Mouse (Mus musculus) forebrain, embryonic 15.5 days (tissue): Measurements from ENCODE around the gene Gm43191. TPM values are rescaled to one million over a fixed set of nuclear protein-coding genes. Genes with fewer than 3 reads are reported as not detected.

Source experiments
- ATAC-seq: fragments of 200-750 bp; cut with Nextera tagmentation; replicated peaks from 2 replicates; pipeline ENCODE4 v1.8.0; 2017; ENCODE audit warnings: mild to moderate bottlenecking, moderate TSS enrichment, moderate library complexity
- H3K27ac ChIP-seq: fragments of 300-500 bp; sonication (generic); replicated peaks from 2 replicates; pipeline ENCODE4 v1.5.1; 2015; ENCODE audit warnings: mild to moderate bottlenecking, inconsistent platforms
- H3K27me3 ChIP-seq: fragments of 300-500 bp; sonication (generic); 2 replicates; pipeline ENCODE4 v1.6.1; 2015; ENCODE audit warnings: inconsistent platforms
- H3K36me3 ChIP-seq: fragments of 300-500 bp; sonication (generic); 2 replicates; pipeline ENCODE4 v1.6.1; 2015; ENCODE audit warnings: mild to moderate bottlenecking, inconsistent platforms
- H3K4me1 ChIP-seq: fragments of 300-500 bp; sonication (generic); 2 replicates; pipeline ENCODE4 v1.6.1; 2015; ENCODE audit warnings: inconsistent platforms
- H3K4me2 ChIP-seq: fragments of 300-500 bp; sonication (generic); replicated peaks from 2 replicates; pipeline ENCODE4 v1.6.1; 2015; ENCODE audit warnings: mild to moderate bottlenecking, inconsistent platforms
- H3K4me3 ChIP-seq: fragments of 300-500 bp; sonication (generic); 2 replicates; pipeline ENCODE4 v1.5.1; 2015; ENCODE audit warnings: mild to moderate bottlenecking, inconsistent platforms
- H3K9ac ChIP-seq: fragments of 300-500 bp; sonication (generic); replicated peaks from 2 replicates; pipeline ENCODE4 v1.6.1; 2015; ENCODE audit warnings: mild to moderate bottlenecking, inconsistent platforms
- H3K9me3 ChIP-seq: fragments of 300-500 bp; sonication (generic); 2 replicates; pipeline ENCODE4 v1.6.1; 2016; ENCODE audit warnings: inconsistent platforms
- WGBS: fragments of 180-500 bp; shearing (Covaris S2); methylation state at CpG from one replicate; pipeline ENCODE4 v1.1.7; 2015; ENCODE audit warnings: mixed read lengths; 5-methylcytosine and 5-hydroxymethylcytosine counted together
- polyA plus RNA-seq: library from polyadenylated mRNA; unstranded; fragments of >200 nt; fragmentation: Nextera tagmentation; extraction: Ambion mirVana; gene quantifications from 2 replicates; pipeline ENCODE4 v1.2.1, GENCODE M21; 2015

The Gm43191 gene
- polyA plus RNA-seq, 1 experiment from 2014 or later = 0.32 TPM

DNA sequence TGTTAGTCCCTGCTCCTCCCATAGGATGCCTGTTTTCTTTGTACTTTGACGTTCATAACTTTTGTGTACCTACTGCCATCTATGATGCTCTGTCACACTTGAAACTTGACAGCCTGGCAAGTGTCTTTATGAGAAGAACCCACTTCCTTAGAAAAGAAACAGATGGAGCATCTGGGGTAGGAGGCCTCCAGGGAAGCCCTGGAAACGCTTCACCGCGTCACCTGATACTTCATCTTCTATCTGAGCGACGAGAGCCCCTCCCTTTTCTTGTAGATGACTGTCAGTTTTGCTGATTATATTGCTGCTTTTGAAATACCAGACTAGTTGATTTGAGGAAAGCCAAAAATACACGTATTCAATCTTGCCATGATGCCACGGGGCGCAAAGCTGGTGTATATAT is 76.5 kb downstream of the Gm43191 start:
- no peak overlapping the region for H3K4me2 ChIP-seq
- 75% methylated on average over 9 of the region's 9 CpGs for WGBS
- H3K27me3 ChIP-seq = no peaks in the 10 kb centered on the region
- no peaks in the 10 kb centered on the region for H3K4me1 ChIP-seq
- no peak for ATAC-seq
- no peak overlapping the region for H3K4me3 ChIP-seq
- no peak overlapping the region for H3K9ac ChIP-seq
- peaks cover 6% of the 10 kb centered on the region; the same call in 1 of the 2 replicates for H3K36me3 ChIP-seq
- no peak overlapping the region for H3K27ac ChIP-seq
- H3K9me3 ChIP-seq = no peaks in the 10 kb centered on the region

DNA sequence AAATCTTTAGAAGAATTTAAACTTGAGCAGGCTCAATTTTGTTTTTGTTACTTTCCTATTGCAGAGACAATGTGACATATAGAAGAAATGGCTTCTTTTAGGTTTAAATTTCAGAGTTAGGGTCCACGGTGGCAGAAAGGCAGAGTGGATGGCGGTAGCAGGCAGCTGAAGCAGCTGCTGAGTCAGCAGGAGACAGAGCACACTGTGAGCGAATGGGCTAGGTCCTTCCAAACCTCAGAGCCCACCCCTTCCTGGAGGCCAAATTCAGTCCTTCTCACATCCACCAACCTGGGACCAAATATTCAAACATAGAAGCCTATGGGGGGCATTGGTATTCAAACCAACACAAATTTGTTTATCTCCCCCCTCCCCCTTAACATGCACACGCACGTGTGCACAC is 79.3 kb downstream of the Gm43191 start:
- H3K36me3 ChIP-seq = 0 out of 2 replicates have a peak, but pooled peaks cover 3% of the 10 kb centered on the region
- H3K4me1 ChIP-seq = no peaks in the 10 kb centered on the region
- H3K27ac ChIP-seq = no peak overlapping the region
- no peak overlapping the region for H3K4me2 ChIP-seq
- H3K4me3 ChIP-seq = no peak overlapping the region
- H3K9ac ChIP-seq = no peak overlapping the region
- H3K27me3 ChIP-seq = no peaks in the 10 kb centered on the region
- ATAC-seq = no peak
- WGBS = 91% methylated on average over 5 of the region's 5 CpGs
- H3K9me3 ChIP-seq = no peaks in the 10 kb centered on the region

GRCm38 (mm10) chr3:116601005-116601404 is 80.1 kb downstream of the Gm43191 start:
- Histone ChIP-seq H3K36me3 (0 out of 2 replicates have a peak, but pooled peaks cover 3% of the 10 kb centered on the region), H3K9ac (no peak overlapping the region), H3K27me3 (no peaks in the 10 kb centered on the region), H3K4me1 (peaks cover 1% of the 10 kb centered on the region), H3K27ac (no peak overlapping the region), H3K4me3 (no peak overlapping the region), H3K9me3 (no peaks in the 10 kb centered on the region), H3K4me2 (no peak overlapping the region)
- 94% methylated on average over 5 of the region's 5 CpGs for WGBS
- no peak for ATAC-seq

DNA sequence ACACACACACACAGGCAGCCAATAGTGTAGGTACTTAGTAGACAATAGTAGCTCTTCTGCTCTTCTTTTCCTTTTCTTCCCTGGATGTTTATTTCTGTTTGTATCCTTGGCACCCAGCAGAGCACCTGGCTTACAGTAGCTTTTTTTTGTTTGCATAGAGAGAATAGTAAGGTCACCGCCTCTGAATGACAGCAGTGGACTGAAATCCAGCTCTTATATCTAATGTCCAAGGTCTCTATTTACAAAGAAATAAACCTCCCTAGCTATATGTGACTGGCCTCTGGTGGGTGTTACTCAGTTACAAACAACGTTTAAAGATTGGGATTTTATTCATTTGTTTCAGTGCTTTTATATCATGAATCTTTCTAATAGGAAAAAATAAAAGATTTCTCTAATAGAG is 81.4 kb downstream of the Gm43191 start:
- Histone ChIP-seq H3K27ac (no peak overlapping the region), H3K4me2 (no peak overlapping the region), H3K27me3 (no peaks in the 10 kb centered on the region), H3K36me3 (0 out of 2 replicates have a peak, but pooled peaks cover 3% of the 10 kb centered on the region), H3K9me3 (no peaks in the 10 kb centered on the region), H3K9ac (no peak overlapping the region), H3K4me3 (no peak overlapping the region), H3K4me1 (peaks cover 8% of the 10 kb centered on the region)
- 85% methylated on average over 2 of the region's 2 CpGs for WGBS
- ATAC-seq = no peak

- peak overlapping the region; percentile 46; the same call in 1 of the 2 replicates for H3K27ac ChIP-seq
- peak overlapping the region; percentile 52 for H3K9ac ChIP-seq
- peaks cover 17% of the 10 kb centered on the region for H3K4me1 ChIP-seq
- ATAC-seq = no peak
- peak overlapping the region; percentile 74 for H3K4me2 ChIP-seq
- 8% methylated on average over 10 of the region's 10 CpGs for WGBS
- H3K9me3 ChIP-seq = no peaks in the 10 kb centered on the region
- no peaks in the 10 kb centered on the region for H3K27me3 ChIP-seq
- peak overlapping the region; percentile 76 for H3K4me3 ChIP-seq
- H3K36me3 ChIP-seq = peaks cover 12% of the 10 kb centered on the region
Measured at GRCm38 (mm10) chr3:116595603-116595991, 85.5 kb downstream of the Gm43191 start.

DNA sequence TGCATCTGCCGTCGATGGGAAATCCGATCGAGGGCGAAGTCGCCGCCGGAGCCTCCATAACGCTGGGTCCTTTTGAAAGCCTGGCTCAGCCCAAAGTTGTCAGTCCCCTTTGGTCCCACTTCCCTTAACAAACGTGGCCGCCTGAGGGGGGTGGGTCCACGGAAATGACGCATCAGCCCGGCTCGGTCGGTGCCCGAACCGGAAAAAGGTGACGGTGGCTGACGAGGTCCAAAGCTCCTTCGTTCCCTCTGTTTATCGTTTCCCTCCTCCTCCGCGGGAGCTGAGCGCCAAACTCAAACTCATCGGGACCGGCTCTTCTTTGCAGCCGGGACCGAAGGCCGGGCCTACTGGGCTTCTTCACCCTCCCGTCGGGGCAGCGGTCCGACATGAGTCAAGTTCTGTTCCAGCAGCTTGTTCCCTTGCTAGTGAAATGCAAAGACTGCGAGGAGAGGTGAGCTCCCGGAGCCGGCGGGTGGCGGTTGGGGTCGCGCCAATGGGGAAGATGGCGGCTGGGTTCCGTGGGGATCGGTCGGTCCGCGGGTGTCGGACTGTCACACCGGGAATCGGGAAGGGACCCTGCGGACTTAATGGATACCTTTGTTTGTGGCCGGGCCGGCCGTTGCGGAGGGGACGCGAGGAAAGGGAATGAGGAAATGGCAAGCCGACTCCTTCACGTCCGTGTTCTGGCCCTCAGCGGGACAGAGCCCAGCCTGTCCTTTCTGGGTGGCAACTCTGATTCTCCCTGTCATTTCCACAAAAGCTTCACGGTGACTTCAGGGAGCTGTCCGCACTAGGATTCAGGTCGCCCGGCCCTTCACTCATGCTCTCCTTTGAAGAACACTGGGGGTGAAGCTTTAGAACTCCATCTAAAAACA is 86.1 kb downstream of the Gm43191 start, which contains the start of gene Sass6:
Gene Sass6 (plus strand): TSS at position 255 of the 875 bp plus-strand sequence.
- peak; percentile 99 for ATAC-seq
- peak within 1 kb of the TSS; percentile 74 for H3K9ac ChIP-seq
- peaks cover 17% of the 10 kb centered on the region for H3K4me1 ChIP-seq
- WGBS = under 1% methylated on average over 65 of the region's 65 CpGs
- H3K27me3 ChIP-seq = no peaks in the 10 kb centered on the region
- H3K9me3 ChIP-seq = no peaks in the 10 kb centered on the region
- peak within 1 kb of the TSS; percentile 76 for H3K4me3 ChIP-seq
- peak within 1 kb of the TSS; percentile 89 for H3K27ac ChIP-seq
- peaks cover 17% of the 10 kb centered on the region for H3K36me3 ChIP-seq
- H3K4me2 ChIP-seq = peak within 1 kb of the TSS; percentile 74

DNA sequence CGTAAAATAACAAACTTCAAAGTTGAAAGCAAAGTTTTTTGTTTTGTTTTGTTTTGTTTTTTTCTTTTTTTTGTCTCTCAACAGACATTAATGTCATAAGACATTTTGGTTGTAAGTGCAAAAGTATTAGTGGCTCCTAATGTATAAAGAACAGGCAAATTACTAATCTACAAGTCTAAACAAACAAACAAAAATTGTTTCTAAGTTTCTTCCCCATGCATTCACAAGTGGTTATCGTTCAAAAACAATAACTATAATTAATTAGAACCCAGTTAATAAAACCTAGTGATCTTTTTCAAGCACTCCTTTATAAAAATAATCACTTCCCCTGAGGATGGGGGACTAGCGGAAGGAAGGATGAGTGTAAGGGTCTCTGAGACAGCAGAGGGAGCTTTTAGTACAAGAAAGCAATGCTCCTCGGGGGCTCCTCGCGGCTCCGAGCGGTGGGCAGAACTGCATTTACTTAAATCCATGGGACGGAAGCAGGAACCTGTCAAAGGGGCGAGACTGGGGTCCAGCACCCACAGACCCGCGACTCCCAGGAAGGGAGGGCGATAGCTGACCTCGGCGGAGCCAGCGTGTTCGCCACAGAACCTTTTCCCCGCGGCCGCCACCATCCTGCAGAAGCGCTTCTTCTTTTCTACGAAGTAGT is 86.9 kb downstream of the Gm43191 start:
- Histone ChIP-seq H3K4me2 (peak overlapping the region; percentile 42), H3K27ac (peak overlapping the region; percentile 89), H3K9me3 (no peaks in the 10 kb centered on the region), H3K36me3 (peaks cover 24% of the 10 kb centered on the region), H3K27me3 (no peaks in the 10 kb centered on the region), H3K4me3 (peak overlapping the region; percentile 76), H3K4me1 (peaks cover 17% of the 10 kb centered on the region), H3K9ac (peak overlapping the region; percentile 74)
- ATAC-seq = peak; percentile 83
- 2% methylated on average over 22 of the region's 22 CpGs for WGBS

Other genes with a start within 250 kb of the Gm43191 start
- 103 and 107 TPM in 2 replicates for gene Rtca, start 173.1 kb downstream of the Gm43191 start, polyA plus RNA-seq
- 13.3 and 14.6 TPM in 2 replicates for gene Dbt, start 168.2 kb downstream of the Gm43191 start, polyA plus RNA-seq
- gene Lrrc39, start 118.3 kb downstream of the Gm43191 start, polyA plus RNA-seq = 0.42 and 0.54 TPM in 2 replicates
- 20.1 and 21.0 TPM in 2 replicates for gene Sass6, start 86.3 kb downstream of the Gm43191 start, polyA plus RNA-seq
- gene Trmt13, start 66.7 kb downstream of the Gm43191 start, polyA plus RNA-seq = 25.3 and 28.8 TPM in 2 replicates
- 71.1 and 73.8 TPM in 2 replicates for gene Mfsd14a, start 18.6 kb downstream of the Gm43191 start, polyA plus RNA-seq
- gene Slc35a3, start 31.6 kb upstream of the Gm43191 start, polyA plus RNA-seq = 6.0 and 6.6 TPM in 2 replicates
- 13.4 and 14.4 TPM in 2 replicates for gene Agl, start 126.9 kb upstream of the Gm43191 start, polyA plus RNA-seq
- gene Frrs1, start 178.2 kb upstream of the Gm43191 start, polyA plus RNA-seq = 3.2 and 3.8 TPM in 2 replicates